Mouse (Mus musculus) left cerebral cortex, adult 2 months (tissue): Measurements from ENCODE around the gene Gm1043. TPM values are rescaled to one million over a fixed set of nuclear protein-coding genes. Genes with fewer than 3 reads are reported as not detected.

ENCODE experiments used
- DNase-seq, 2 experiments: peaks; one replicate each; pipeline ENCODE4 v3.0.0; 2021 to 2022; ENCODE audit warnings: low spot score in 2 of 2, mixed read lengths in 1 of 2; ENCODE audit errors: extremely low spot score in 1 of 2
- H3K27ac ChIP-seq: fragments of 200-600 bp; 2 replicates; pipeline ENCODE4 v1.8.1; 2022
- H3K4me3 ChIP-seq: fragments of 200-600 bp; 2 replicates; pipeline ENCODE4 v1.8.1; 2022
- CTCF ChIP-seq: fragments of 200-600 bp; IDR thresholded peaks from 2 replicates; pipeline ENCODE4 v1.8.1; 2022; ENCODE audit warnings: antibody characterized with exemption, mild to moderate bottlenecking, moderate library complexity
- intact Hi-C: fragments of 180-260 bp; cut with DNase I; formaldehyde crosslinking; loops from one replicate; pipeline ENCODE4 v1.15.1; 2025
- total RNA-seq, 2 experiments: library from RNA; stranded (reverse); gene quantifications; 2 replicates each; pipeline ENCODE4 v1.2.3; 2021

Gene Gm1043
- total RNA-seq, 2 experiments from 2014 or later = 42.7 to 48.5 TPM

DNA sequence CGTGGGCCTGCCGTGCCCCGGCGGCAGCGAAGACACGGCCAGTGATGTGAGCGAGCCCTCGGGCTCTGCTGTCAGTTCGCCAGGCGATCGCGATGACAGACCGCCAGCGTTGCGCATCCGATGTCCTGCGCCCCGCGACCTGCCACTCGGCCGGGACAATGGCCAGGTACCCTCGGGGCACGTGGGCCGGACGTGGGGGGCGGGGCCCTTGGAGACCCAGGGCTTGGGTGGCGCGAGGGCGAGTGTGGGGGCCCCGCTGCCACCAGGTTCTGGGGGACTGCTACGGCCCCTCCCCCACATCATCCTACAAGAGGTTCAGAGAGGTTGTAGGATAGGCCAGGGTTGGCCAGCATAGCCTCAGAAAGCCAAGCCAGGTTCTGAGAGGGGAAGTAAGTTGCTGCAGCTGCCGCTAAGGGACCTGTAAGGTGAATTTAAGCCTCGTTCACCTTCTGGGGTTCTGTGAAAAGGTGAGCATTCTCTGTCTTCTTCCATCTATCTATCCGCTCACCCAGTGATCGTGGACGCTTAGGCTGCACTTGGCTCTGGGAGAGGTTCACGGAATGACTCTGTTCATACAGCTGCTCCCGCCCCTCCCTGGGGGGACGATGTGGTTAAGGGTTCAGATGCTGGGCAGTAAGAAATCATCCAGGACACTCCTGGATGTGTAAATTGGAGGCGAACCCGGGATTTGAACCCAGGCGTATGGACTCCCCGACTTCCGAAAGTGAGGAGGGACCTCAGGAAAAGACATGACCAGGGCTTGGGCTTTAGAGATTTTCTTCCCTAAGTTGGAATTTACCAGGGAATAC, 157.4 kb downstream of the Gm1043 start:
- H3K27ac ChIP-seq = peak overlapping the region; percentile 82
- no peak for TF ChIP-seq CTCF
- DNase-seq = peak; percentile 37 to 54
- H3K4me3 ChIP-seq = peak overlapping the region; percentile 83
- intact Hi-C loops = loop anchor here (5.0 kb wide), 1 partner anchor 95 kb away; the partner anchor contains the start of genes Evc and Evc2

DNA sequence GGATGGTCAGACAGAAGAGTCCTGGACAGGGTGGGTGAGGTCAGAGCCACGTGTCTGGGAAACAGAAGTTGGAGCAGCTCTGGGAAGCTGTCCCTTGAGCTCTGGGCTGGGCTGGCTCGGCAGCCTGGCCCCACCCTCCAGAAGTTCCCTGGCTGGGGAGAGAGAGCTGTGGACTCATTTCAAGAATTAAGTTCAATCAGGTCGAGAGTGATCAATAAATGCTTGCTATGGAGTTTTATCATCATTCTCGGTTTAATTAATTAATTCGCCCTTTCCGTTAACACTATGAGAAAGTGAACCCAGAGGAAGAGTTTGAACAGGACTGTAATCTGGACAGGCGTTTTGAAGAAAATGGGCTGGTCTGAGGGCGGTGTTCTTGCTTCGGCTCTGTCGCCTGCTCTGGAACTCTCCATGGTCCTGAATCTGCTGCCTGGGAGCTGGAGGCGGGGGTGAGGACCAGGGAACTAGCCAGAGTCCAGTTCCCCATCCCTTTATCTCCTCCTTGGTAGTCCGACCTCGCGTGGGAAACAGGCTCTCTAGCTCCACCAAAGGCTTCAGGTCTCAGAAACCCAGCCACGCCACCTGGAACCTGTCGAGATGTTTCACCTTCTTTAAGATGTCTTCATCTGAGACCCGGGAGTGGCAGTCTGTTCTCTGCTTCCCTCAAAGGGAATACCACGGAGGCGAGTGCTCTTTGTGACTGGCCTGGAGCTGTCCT, 158.2 kb downstream of the Gm1043 start:
- peak in 1 of 2 experiments; percentile 38 for DNase-seq
- Histone ChIP-seq H3K4me3 (peak overlapping the region; percentile 83), H3K27ac (peak overlapping the region; percentile 66)
- TF ChIP-seq CTCF = no peak
- intact Hi-C loops = loop anchor here (5.0 kb wide), 1 partner anchor 94 kb away; the partner anchor contains the start of genes Evc and Evc2

GRCm38 (mm10) chr5:37244161-37244560, 159.0 kb downstream of the Gm1043 start:
- intact Hi-C loops = loop anchor here (5.0 kb wide), 1 partner anchor 93 kb away; the partner anchor contains the start of genes Evc and Evc2
- Histone ChIP-seq H3K4me3 (peak overlapping the region; percentile 83), H3K27ac (peak overlapping the region; percentile 66)
- TF ChIP-seq CTCF = no peak
- peak; percentile 69 to 78 for DNase-seq

DNA sequence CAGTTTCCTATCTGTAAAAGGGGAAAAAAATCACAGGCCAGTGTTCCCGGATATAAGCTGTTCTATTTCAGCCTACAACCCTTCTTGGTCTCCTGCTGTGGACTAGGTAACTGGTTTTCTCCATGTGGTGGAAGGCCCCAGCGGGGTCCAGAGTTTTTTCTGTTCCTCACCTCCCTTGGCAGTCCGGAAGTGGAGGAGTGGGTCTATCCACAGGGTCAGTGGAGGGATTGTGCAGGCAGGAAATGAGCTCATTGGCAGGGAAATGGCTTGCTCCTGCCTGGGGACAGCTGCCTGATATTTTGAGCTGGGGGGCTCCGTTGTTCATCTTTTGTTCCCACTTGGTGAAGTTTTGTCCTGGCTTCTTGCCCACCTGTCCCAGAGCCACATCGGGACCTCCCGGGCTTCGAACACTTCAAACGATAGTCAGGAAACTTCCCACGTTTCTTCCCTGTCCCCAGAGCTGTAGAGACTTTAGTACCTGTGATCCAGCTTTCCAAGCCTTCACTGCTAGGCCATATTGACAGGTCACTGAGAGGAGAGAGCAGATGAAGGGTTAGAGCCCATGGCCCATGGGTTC, 159.6 kb downstream of the Gm1043 start:
- Histone ChIP-seq H3K27ac (peak overlapping the region; percentile 2; the same call in 1 of the 2 replicates), H3K4me3 (peak overlapping the region; percentile 83)
- no peak for TF ChIP-seq CTCF
- no peak for DNase-seq
- intact Hi-C loops = loop anchor here (5.0 kb wide), 1 partner anchor 93 kb away; the partner anchor contains the start of genes Evc and Evc2

GRCm38 (mm10) chr5:37245651-37246050, 160.5 kb downstream of the Gm1043 start:
- peak; percentile 48 for TF ChIP-seq CTCF
- DNase-seq = peak; percentile 77 to 83
- Histone ChIP-seq H3K4me3 (peak overlapping the region; percentile 83), H3K27ac (peak overlapping the region; percentile 88)
- intact Hi-C loops = loop anchor here (2.0 kb wide), 1 partner anchor 43 kb away; no protein-coding TSS in a partner anchor

DNA sequence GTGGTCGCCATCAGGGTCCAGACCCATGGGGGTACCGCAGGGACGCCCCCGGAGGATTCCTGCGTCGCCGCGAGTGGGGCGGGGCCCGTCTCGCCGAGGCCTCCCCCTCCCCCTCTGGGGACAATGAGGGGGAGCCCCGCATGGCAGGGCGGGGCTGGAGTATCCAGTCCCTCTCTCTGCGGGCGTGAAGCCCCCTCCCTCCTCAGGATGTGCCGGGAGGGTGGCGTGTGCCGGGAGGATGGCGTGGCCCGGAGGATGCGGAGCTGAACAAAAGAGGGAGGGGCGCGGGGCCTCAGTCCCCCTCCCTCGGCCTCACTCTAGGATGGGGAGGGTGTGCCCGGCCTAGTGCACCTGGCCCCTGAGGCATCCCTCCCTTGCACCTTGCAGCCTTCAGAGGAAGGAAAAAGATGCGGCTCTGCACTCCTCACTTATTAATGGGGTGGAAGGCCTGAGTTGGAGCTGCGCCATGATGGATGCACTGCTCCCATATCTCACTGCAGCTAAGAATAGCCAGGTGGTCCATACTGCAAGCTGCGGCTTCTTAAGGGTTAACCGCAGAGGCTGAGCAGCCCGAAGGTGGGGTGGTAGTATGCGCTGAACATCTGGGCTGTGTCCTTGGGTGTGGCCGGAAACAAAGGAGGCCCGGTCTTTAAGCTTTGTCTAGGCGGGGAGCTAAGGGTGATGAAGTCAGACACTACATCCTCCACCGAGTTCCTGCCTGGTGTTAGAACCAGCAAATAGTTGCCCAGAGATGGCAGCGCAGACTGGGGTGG, 161.2 kb downstream of the Gm1043 start:
- H3K4me3 ChIP-seq = peak overlapping the region; percentile 83
- DNase-seq = peak in 1 of 2 experiments; percentile 41
- intact Hi-C loops = loop anchor here (2.0 kb wide), 1 partner anchor 42 kb away; no protein-coding TSS in a partner anchor

GRCm38 (mm10) chr5:37247456-37247855, 162.3 kb downstream of the Gm1043 start:
- no peak for TF ChIP-seq CTCF
- intact Hi-C loops = loop anchor here (2.0 kb wide), 1 partner anchor 41 kb away; no protein-coding TSS in a partner anchor
- Histone ChIP-seq H3K4me3 (peak overlapping the region; percentile 36), H3K27ac (no peak overlapping the region)
- no peak for DNase-seq

More for the DNA sequence above, 161.2 kb downstream of the Gm1043 start:
- H3K27ac ChIP-seq = peak overlapping the region; percentile 88
- no peak for TF ChIP-seq CTCF

DNA sequence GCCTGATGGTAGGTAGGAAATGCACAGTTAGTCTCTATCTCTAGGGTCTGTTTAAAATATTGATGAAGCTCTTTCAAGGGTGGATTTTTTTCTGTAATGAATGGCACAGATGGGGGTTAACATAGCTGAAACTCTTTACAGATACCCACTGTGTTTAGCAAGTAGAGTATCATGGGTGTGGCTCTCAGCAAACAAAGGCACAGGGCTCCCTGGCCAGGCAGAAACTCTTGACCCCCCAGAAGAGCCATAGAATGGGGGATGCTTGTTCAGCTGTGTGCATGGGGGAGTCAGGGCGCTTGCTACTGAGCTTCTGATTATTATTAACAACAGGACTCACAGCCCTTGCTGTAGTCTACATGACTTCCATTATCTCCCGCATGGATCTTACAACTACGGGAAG, 163.7 kb downstream of the Gm1043 start:
- Histone ChIP-seq H3K4me3 (no peak overlapping the region), H3K27ac (no peak overlapping the region)
- intact Hi-C loops = no loop called here
- no peak for TF ChIP-seq CTCF
- no peak for DNase-seq

DNA sequence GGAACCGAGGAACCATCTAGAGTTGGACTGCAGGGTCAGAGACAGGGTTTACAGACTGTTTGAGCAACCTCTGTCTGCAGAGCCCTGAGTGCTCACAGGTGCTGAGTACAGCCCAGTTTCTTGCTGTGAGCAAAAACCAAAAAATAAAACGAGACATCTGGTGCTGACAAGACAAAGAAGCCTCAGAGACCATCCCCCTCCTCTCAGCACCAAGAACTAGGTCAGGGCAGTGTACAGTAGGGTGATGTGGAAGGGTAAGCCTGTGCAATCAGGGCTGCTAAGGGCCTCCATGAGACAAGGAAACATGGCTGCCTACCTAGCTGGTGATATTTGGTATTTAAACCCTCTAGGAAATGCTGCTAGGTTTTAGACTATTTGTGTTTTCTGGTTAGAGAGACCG, 166.4 kb downstream of the Gm1043 start:
- no peak for TF ChIP-seq CTCF

DNA sequence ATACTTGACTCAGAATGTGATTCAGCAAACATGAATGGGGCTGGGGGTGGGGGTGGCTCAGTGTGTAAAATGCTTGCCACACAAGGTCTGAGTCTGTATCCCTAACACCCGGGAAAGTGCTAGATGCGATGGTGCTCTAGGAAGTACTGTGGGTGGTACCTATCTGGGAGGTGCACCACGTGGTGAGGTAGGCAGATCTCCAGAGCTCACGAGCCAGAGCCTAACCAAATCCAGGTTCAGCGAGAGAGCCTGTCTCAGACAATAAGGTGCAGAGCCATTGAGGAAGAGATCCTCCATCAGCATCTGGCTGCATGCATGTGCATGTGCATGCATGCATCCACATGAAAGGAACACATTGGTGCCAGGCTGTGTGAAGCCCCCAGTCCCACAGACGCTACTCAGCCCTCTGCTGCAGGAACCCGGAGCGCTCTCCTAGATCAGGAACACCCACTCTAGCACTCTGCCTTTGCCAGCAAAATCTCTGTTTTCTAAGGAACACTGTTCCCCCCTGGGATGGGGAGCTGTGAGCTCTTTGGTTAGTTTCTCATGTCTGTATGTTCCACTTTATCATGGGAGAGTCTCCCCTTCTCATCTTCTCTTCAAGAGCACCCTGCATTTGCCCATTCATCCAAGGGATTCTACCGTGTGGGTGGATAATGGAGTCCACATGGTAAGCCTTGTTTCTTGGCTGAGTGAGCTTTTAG, 167.1 kb downstream of the Gm1043 start:
- Histone ChIP-seq H3K27ac (peak overlapping the region; percentile 21; the same call in 1 of the 2 replicates), H3K4me3 (no peak overlapping the region)
- peak; percentile 55 to 57 for DNase-seq
- intact Hi-C loops = loop anchor here (5.0 kb wide), 1 partner anchor 75 kb away; no protein-coding TSS in a partner anchor
- no peak for TF ChIP-seq CTCF

More for the DNA sequence above, 166.4 kb downstream of the Gm1043 start:
- intact Hi-C loops = loop anchor here (5.0 kb wide), 1 partner anchor 74 kb away; no protein-coding TSS in a partner anchor
- Histone ChIP-seq H3K27ac (peak overlapping the region; percentile 50), H3K4me3 (no peak overlapping the region)
- DNase-seq = no peak
